Mouse (Mus musculus) kidney, adult 2 months (tissue): ENCODE measurements around the gene Pde3b.

Experiments used
- CTCF ChIP-seq: fragments of 200-500 bp; conservative IDR thresholded peaks from 2 replicates; pipeline ENCODE4 v1.5.1; 2011; ENCODE audit warnings: low read depth, mild to moderate bottlenecking, control low read depth, low read length, moderate library complexity, mixed read lengths; ENCODE audit not compliant: insufficient read depth, insufficient read length
- POLR2A ChIP-seq: fragments of 200-500 bp; IDR thresholded peaks from one replicate; pipeline ENCODE4 v1.6.1; 2011; ENCODE audit warnings: low read depth, low read length, control low read depth

DNA sequence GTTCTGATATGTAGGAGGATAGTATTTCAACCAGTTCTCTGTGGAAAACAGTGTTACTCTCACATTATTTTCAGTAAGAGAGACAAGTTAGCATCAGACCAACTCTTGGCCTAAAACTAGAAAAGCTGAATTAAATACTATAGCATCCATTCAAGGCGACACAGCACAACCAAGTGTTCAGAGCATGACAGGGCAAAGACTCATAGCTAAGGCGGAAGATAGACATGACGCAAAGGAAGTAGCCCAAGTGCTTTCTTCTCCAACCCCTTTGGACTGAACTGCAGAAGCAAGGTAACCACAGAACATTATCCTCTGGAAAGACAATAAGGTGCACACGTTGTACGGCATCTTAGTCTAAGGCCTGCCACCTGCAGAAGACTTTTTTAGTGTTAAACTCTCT is 79.0 kb downstream of the Pde3b start:
- TF ChIP-seq CTCF (0 out of 2 replicates have a peak, but pooled peaks have one; percentile 18), POLR2A (no peak)
